Mouse (Mus musculus) cerebellum, postnatal 14 days (tissue): Measurements from ENCODE around the gene Cep135.

Experiments
- DNase-seq, 2 experiments: peaks; one replicate each; pipeline ENCODE4 v3.0.0; 2021; ENCODE audit warnings: mixed read lengths in 2 of 2

The Cep135 gene

GRCm38 (mm10) chr5:76588551-76589283, at the start of gene Cep135:
Gene Cep135, plus strand, starts transcription at chr5:76588698.
- peak; percentile 94 to 96 for DNase-seq

DNA sequence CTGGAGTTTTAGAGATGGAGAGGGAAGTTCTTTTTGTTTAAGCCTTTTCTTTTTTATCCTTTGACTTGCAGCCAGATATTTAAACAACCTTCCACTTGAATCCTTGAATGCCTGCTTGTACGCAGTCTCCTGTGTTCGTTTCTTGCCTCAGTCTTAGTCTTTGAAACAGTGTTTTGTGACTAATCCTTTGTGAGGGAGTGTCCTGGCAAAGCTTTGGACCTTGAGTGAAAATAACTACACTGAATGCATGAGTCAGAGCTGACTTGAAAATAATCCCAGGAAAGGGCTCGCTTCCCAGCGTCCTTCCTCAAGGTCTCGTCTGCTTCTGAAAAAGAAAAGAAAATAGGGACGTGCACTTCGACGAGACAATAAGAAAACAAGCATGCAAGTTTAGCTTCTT, 48.3 kb upstream of the Cep135 start:
- no peak for DNase-seq

- DNase-seq = no peak
These were observed 47.7 kb upstream of the Cep135 start for GRCm38 (mm10) chr5:76540842-76541241.

DNA sequence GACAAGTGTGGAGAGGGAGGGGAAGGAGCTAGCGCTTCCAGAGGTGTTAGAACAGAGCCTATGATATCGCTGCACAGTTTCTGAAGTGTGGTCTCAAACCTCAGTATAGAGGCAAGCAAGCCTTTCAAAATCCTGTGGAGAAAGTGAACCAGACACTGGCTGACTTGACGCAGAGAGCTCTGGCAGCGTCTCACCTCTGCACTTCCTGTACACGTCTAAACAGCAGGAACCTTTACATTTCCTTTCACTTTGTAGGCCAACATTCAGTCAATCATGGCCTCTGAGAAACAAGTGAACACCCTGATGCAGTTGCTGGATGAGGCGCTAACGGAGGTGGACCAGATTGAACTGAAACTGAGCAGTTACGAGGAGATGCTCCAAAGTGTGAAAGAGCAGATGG, 45.3 kb upstream of the Cep135 start:
- DNase-seq = no peak

GRCm38 (mm10) chr5:76550426-76550825, 38.1 kb upstream of the Cep135 start:
- DNase-seq = no peak

DNA sequence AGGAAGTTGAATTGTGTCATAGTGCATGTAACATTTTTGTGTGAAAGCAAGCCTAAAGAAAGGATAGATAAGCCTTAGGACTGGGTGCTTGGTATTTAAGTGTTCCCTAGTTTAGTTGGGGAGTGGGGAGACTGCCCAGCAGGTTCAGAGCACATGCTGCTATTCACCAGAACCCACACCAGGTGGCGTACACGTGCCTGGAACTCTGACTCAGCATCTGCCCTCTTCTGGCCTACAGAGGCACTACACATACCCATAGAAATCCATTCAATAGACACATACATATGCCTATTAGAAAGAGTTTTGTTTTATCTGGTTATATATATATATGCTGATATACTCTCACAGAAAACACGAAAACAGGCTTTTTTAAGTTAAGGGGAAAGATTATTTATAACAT, 23.2 kb upstream of the Cep135 start:
- DNase-seq = peak; percentile 62 to 77

DNA sequence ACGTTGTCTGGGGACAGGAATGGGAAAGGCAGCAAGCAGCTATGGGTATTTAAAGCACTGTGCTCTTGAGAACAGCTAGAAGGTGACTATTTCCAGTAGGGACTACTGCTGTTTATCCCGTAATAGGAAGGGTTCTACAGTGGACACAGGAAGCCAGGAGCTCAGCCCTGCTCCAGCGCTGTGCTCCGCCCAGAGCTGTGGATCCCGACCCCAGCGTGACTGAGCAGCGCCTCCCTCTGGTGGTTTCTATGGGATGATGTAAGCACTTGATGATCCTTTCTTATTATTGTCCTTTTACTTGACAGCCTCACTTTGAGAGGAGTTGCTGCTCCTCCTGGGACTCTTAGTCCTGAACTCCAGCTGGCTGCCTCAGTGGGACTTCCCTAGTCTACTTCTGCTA, 14.2 kb upstream of the Cep135 start:
- no peak for DNase-seq

DNA sequence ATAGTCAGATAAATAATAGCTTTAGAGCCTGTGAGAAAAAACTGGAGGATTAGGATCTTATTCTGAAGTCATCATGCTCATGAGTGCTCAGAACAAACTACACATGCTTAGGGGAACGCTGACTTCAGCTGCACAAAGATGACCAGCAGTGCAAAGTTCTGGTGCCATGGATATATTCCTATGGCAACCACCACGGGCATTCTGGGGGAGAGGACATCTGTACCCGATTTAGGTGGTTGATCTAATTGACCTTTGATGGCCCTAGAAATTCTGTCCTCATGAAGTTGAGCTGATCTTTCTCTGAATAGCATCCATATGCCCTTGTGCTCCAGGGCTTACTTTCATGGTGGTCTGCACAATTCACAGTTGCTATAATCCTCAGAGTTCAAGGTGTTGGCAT, 11.5 kb upstream of the Cep135 start:
- DNase-seq = no peak

GRCm38 (mm10) chr5:76585378-76585777, 3.1 kb upstream of the Cep135 start:
- DNase-seq = no peak

DNA sequence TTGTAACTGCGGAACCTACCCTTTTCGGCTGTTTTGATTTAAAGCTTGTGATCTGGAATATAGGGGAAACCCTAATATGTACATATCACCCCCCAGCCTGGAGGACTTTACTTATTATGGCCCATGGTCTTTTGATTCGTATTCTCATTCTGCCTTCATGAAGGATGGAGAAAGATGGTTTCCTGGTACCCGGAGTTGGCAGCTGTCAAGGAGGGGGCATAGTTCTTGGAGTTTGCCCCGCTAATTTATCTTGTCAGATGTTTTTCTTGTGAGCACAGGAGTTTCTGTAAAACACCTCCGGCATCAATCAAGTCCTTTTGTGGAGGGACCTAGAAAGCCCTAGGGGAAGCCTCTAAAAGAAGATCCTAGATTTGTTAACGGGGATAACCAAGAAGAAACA, 813 bp downstream of the Cep135 start:
- no peak for DNase-seq

DNA sequence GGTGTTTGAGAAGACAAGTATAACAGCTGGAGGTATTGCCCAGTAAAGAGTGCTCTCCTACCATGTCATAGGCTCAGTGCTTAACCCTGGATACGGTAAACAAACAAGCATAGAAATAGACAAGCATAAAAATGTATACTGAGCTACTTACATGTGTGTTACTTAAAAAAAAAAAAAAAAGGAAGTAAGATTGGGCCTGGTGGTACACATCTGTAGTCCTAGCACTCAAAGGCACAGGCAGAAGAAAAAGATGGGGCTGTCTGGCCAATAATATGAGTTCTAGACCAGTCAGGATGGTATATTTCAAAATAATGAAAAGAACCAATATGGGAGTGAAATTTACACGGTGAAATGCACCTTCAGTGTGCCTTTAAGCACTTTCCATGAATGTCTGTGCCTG, 1.5 kb downstream of the Cep135 start:
- no peak for DNase-seq

DNA sequence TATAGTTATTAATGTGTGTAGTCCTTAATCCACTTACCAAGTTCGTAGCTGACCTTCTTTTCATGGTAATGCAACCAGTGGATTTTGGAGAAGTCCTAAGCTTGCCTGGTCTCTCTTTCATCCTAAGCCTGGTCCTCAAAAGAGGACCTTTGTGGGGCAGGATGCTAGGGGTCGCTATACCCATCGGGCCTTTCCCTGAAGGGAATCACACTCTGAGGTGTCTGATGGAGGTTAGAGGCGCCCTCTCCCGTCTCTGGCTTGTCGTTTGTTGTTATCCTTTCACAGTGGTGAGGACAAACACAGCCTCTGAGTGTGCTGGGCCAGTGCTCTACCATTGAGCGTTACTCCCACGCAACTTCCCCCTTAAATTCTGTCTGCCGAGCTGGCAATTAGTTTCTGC, 3.4 kb downstream of the Cep135 start:
- DNase-seq = no peak

DNA sequence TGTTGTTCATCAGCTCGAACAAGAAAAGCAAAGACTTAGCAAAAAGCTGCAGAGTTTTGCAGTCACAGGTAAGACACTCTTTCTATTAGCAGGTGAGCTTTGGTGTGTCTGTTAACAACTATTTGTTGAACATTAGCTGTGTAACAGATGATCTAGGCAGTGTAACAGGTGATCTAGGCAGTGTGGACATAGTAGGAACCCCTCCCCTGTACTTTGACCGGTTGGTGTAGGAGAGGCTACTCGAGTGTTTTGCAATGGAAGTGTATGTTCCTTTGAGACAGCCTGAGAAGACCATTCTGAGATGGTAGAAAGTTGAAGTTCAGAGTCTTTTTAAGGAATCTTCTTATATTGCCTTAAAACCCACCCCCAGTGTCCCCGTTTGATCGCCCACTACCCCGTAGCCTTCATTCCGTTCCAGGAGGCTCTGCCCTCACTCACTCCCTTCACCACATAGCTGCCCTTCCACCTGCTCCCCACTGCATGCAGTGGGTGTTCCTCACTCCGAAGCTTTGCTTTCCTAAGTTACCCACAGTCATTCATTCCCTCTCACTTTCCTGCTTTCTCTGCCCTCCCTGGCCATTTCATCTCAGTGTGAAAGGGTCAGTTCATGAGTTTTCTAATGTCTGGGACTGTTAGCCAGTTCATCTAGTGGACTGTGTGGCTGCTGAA, 21.3 kb downstream of the Cep135 start:
- no peak for DNase-seq

GRCm38 (mm10) chr5:76612867-76613499, 24.5 kb downstream of the Cep135 start:
- no peak for DNase-seq

GRCm38 (mm10) chr5:76615276-76615675, 26.8 kb downstream of the Cep135 start:
- no peak for DNase-seq

DNA sequence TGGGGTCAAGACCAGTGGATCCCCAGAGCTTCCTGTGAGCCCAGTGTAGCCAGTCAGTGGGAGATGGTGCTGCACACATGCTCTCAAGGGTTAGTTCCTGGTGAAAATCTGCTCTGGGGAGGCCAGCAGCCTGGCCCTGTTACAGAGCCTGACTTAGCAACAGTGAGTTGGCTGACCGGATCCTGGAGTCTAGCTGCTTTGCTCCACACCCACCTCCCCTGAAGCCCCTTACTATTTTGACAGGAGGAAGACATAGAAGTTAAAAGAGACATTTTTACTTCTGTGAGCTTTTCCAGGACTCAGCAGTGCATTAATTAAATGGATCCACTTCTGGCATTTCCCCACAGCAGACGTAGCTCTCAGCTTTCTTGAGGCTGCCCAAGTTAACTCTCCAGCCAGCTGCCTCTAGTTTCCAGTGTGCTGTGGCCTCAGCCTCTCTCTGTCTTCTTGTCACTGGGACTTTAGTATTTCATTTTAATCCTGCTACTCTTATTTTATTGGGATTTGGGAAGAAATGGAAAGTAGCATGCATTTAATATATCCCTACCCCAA, 27.8 kb downstream of the Cep135 start:
- DNase-seq = no peak

DNA sequence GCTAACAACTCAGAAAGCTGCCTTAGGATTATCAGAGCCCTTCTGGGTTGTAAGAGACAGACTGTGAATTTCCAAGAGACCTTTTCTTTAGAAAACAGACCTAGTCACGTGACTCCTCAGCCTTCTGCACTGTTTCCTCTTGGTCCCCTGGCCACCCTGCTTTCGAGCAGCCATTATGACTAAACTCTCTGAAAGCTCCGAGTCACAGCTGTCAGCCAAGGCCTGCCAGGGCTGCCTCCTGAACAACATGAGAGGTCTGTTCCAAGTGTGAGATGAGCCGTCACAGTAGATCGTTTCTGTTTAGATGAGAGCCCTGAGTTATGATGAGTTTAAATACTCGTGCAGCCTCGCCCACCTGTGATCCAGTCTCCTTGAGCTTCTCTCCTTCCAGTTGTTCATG, 30.3 kb downstream of the Cep135 start:
- DNase-seq = peak; percentile 7 to 24

DNA sequence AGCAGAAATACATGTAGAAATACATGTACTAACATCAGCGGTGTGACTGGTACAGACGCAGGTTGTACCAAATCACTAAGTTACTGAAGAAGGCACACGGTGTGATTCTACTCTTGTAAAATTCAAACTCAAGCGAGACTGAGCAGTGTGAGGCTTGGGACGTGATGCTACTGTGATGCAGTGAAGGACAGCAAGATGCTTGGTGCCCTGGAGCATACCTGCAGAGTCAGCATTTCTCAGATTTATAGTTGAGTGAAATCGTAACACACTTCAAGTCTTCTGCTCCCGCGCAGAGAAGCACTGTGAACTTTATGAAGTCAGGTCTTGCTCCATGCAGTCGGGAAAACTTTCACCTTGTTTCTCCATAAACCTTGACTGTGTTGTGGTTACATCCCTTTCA, 35.3 kb downstream of the Cep135 start:
- no peak for DNase-seq

DNA sequence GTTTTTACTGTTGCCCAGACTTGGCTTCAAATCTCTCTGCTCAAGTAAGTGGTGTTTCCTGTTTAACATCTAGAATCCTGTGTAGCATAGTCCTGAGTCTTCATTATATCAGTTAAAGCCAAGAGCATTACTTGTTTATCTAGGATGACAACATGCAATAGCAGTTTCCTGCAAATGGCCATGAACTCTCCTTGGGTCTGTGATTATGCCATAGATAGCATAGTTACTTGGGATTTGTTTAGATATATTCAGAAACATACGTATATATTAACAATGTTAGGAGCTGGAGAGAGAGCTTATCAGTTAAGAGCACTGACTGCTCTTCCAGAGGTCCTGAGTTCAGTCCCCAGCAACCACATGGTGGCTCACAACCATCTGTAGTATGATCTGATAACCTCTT, 39.3 kb downstream of the Cep135 start:
- no peak for DNase-seq

- DNase-seq = no peak
These were observed 45.5 kb downstream of the Cep135 start for GRCm38 (mm10) chr5:76634012-76634411.

GRCm38 (mm10) chr5:76635592-76635991, 47.1 kb downstream of the Cep135 start:
- DNase-seq = no peak

GRCm38 (mm10) chr5:76642076-76642475, 53.6 kb downstream of the Cep135 start:
- DNase-seq = no peak

DNA sequence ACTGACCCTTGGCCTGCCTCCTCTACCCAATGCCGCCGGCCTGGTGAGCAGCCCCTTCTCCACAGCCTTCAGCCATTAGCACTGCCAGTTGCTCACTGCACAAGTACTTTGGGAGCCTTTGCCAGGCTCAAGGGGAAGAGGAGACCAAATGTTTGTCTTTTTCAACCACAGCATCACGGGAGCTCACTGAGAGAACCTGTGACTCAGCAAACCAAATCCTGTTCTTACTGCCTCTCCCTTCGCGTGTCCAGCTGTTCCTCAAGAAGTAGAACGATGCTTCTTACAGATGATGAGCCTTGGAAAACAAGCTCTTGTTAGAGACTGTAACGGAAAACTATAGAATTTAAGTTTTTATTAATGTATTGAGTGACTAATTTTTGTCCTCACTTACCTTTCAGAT, 55.7 kb downstream of the Cep135 start:
- DNase-seq = no peak
